Mouse (Mus musculus) E14TG2a.4 (cell line): Measurements from ENCODE around the gene Trim13.

Source experiments
- CTCF ChIP-seq: conservative IDR thresholded peaks from 2 replicates; pipeline ENCODE4 v1.5.1; 2014; ENCODE audit warnings: low read length
- NANOG ChIP-seq: IDR thresholded peaks from 2 replicates; pipeline ENCODE4 v1.6.1; 2014; ENCODE audit warnings: borderline replicate concordance, low read length, mixed read lengths

GRCm38 (mm10) chr14:61601348-61601747 is 3.3 kb downstream of the Trim13 start:
- TF ChIP-seq CTCF (no peak), NANOG (no peak)
